Mouse (Mus musculus) liver, embryonic 13.5 days (tissue): ENCODE results near the gene Tmem86a. TPM values are rescaled to one million over a fixed set of nuclear protein-coding genes. Genes with fewer than 3 reads are reported as not detected.
A peak's percentile ranks its signal among the peaks of the same experiment; 100 is the strongest.

Experiments
- ATAC-seq: fragments of 200-750 bp; cut with Nextera tagmentation; 2 replicates; pipeline ENCODE4 v1.8.0; 2017; ENCODE audit warnings: low read depth, mild to moderate bottlenecking, moderate number of reproducible peaks, moderate library complexity
- DNase-seq: peaks from one replicate; pipeline ENCODE4 v3.0.0; 2022
- H3K27ac ChIP-seq: fragments of 300-500 bp; sonication (generic); 2 replicates; pipeline ENCODE4 v1.5.1; 2015; ENCODE audit warnings: moderate library complexity, mild to moderate bottlenecking, inconsistent platforms
- H3K27me3 ChIP-seq: fragments of 300-500 bp; sonication (generic); 2 replicates; pipeline ENCODE4 v1.6.1; 2015; ENCODE audit warnings: mild to moderate bottlenecking, inconsistent platforms
- H3K36me3 ChIP-seq: fragments of 300-500 bp; sonication (generic); 2 replicates; pipeline ENCODE4 v1.6.1; 2015; ENCODE audit warnings: mild to moderate bottlenecking, inconsistent platforms
- H3K4me1 ChIP-seq: fragments of 300-500 bp; sonication (generic); replicated peaks from 2 replicates; pipeline ENCODE4 v1.6.1; 2015; ENCODE audit warnings: inconsistent platforms
- H3K4me2 ChIP-seq: fragments of 300-500 bp; sonication (generic); 2 replicates; pipeline ENCODE4 v1.6.1; 2015; ENCODE audit warnings: inconsistent platforms, mild to moderate bottlenecking, moderate library complexity
- H3K4me3 ChIP-seq: fragments of 300-500 bp; sonication (generic); replicated peaks from 2 replicates; pipeline ENCODE4 v1.5.1; 2015; ENCODE audit warnings: mild to moderate bottlenecking, inconsistent platforms
- H3K9ac ChIP-seq: fragments of 300-500 bp; sonication (generic); 2 replicates; pipeline ENCODE4 v1.6.1; 2015; ENCODE audit warnings: mild to moderate bottlenecking, inconsistent platforms
- H3K9me3 ChIP-seq: fragments of 300-500 bp; sonication (generic); replicated peaks from 2 replicates; pipeline ENCODE4 v1.6.1; 2016; ENCODE audit warnings: inconsistent platforms
- WGBS: fragments of 180-500 bp; shearing (Covaris S2); methylation state at CpG from one replicate; pipeline ENCODE4 v1.1.7; 2015; ENCODE audit not compliant: insufficient replicate concordance; 5-methylcytosine and 5-hydroxymethylcytosine counted together
- polyA plus RNA-seq: library from polyadenylated mRNA; unstranded; fragments of >200 nt; fragmentation: Nextera tagmentation; extraction: Ambion mirVana; gene quantifications from 2 replicates; pipeline ENCODE4 v1.2.1, GENCODE M21; 2015

Tmem86a gene
- polyA plus RNA-seq, 1 experiment from 2014 or later: 23.8 TPM

DNA sequence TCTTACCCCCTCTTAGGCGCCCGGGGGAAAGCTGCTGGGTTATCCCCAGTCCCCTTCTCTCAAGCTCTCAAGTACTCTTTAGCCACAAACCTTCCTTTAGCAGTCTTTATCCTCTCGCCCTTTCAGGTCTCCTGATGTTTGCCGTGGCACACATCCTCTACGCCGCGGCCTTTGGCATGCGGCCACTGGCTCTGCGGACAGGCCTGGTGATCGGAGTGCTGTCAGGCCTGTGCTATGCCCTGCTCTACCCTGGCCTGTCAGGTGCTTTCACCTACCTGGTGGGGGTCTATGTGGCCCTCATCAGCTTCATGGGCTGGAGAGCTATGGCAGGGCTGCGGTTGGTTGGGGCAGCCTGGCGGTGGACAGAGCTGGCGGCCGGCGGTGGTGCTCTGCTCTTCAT lies 2.9 kb downstream of the Tmem86a start:
- Histone ChIP-seq H3K9ac (no peak overlapping the region), H3K27me3 (peaks cover 17% of the 10 kb centered on the region)

DNA sequence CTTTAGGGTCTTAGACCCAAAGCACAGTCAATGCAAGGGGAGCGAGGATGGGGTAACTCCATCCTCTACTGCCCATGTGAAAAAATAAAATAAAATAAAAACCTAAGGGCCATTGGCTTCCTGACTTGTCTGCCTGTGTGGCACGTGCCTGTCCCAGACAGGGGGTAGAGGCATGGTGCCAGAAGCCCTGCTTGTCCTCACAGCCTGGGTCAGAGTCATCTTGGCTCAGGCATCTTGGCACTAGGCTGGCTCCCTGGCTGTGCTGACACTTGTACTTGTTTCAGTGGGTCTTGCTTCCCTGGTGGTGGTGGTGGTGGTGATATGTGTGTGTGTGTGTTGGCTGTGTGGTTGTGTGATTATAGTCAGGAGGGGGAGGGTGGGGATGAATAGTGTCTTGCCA lies 4.3 kb downstream of the Tmem86a start:
- Histone ChIP-seq H3K36me3 (peaks cover 13% of the 10 kb centered on the region; the same call in 1 of the 2 replicates), H3K9ac (no peak overlapping the region), H3K27me3 (peaks cover 12% of the 10 kb centered on the region), H3K9me3 (no peaks in the 10 kb centered on the region), H3K4me1 (peaks cover 67% of the 10 kb centered on the region), H3K4me2 (no peak overlapping the region), H3K4me3 (no peak overlapping the region), H3K27ac (no peak overlapping the region)
- ATAC-seq (no peak), DNase-seq (no peak)
- 54% methylated on average over 2 of the region's 2 CpGs for WGBS

More for the DNA sequence above, 2.9 kb downstream of the Tmem86a start:
- no peaks in the 10 kb centered on the region for H3K9me3 ChIP-seq
- H3K4me2 ChIP-seq: no peak overlapping the region
- DNase-seq: no peak
- H3K4me1 ChIP-seq: peaks cover 54% of the 10 kb centered on the region
- H3K4me3 ChIP-seq: no peak overlapping the region
- ATAC-seq: no peak
- no peak overlapping the region for H3K27ac ChIP-seq
- peaks cover 13% of the 10 kb centered on the region; the same call in 1 of the 2 replicates for H3K36me3 ChIP-seq
- WGBS: 82% methylated on average over 15 of the region's 15 CpGs

DNA sequence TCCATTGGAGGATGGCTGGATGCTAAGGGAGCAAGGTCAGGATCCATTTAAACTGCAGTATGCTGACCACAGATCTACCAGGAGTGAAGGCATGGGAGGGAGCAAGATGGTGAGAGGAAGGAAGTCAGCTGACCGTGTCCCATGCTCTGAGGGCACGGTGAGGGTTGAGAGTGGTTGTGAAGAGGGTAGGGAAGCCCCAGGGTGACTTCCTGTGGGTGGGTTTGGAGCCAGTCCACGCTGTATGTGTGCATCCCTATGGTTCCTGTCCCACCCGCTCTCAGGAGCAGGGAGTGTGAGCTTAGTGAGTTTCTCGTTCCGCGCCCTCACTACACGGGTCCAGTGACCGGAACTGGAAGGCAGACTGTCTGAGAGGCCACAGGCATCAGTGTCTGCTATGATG lies 5.3 kb downstream of the Tmem86a start:
- peaks cover 13% of the 10 kb centered on the region; the same call in 1 of the 2 replicates for H3K36me3 ChIP-seq
- H3K4me2 ChIP-seq: no peak overlapping the region
- no peak overlapping the region for H3K9ac ChIP-seq
- peaks cover 66% of the 10 kb centered on the region for H3K4me1 ChIP-seq
- peaks cover 11% of the 10 kb centered on the region; the same call in 1 of the 2 replicates for H3K27me3 ChIP-seq
- H3K9me3 ChIP-seq: no peaks in the 10 kb centered on the region
- DNase-seq (no peak), ATAC-seq (0 out of 2 replicates have a peak, but pooled peaks have one; percentile 13)
- no peak overlapping the region for H3K4me3 ChIP-seq
- 28% methylated on average over 9 of the region's 9 CpGs for whole genome bisulfite sequencing
- H3K27ac ChIP-seq: no peak overlapping the region

DNA sequence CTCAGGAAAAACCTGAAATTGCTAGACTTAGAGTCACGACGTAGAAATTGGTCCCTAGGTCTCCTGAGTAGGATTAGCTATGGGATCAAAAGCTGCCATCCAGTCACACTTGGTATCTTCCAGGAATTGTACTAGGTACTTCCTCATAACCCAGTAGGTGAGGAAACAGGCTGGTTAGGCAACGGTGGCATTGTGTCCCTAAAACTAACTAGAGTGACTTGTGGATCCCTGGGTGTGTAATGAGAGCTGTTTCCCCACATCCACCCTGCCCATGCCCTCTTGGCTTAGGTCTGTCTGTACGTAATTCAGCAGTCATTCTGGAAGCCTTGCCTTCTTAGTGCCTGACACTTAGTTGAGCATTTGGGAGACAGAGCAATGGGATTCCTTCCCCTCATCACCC lies 5.9 kb downstream of the Tmem86a start:
- H3K4me1 ChIP-seq: peaks cover 64% of the 10 kb centered on the region
- H3K9ac ChIP-seq: no peak overlapping the region
- H3K27me3 ChIP-seq: peaks cover 11% of the 10 kb centered on the region; the same call in 1 of the 2 replicates
- H3K36me3 ChIP-seq: peaks cover 13% of the 10 kb centered on the region; the same call in 1 of the 2 replicates
- 57% methylated on average over 4 of the region's 4 CpGs for WGBS
- H3K27ac ChIP-seq: no peak overlapping the region
- H3K4me2 ChIP-seq: no peak overlapping the region
- H3K9me3 ChIP-seq: no peaks in the 10 kb centered on the region
- ATAC-seq: no peak
- no peak overlapping the region for H3K4me3 ChIP-seq
- DNase-seq: no peak

DNA sequence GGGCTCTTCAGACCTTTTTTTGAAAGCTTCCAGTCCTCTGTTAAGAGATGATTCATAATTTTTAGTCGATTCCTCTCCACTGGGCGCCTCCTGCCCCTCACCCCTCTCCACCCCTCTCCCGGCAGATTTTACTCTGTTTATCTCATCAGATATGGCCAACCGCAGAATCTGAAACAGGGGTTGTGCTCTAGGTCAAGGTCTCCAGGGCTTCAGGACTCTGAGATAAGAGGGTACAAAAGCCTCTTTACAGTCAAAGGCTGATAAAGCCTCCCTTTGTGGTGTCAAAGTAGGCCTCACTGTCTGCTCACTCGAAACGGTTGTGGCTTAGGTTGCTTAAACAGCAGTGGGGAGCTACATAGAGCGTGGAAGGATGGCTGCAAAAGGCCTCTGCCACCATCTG lies 8.9 kb downstream of the Tmem86a start:
- peak; percentile 9 for DNase-seq
- no peaks in the 10 kb centered on the region for H3K9me3 ChIP-seq
- H3K4me2 ChIP-seq: no peak overlapping the region
- peaks cover 3% of the 10 kb centered on the region; the same call in 1 of the 2 replicates for H3K27me3 ChIP-seq
- no peak overlapping the region for H3K9ac ChIP-seq
- ATAC-seq: peak; percentile 58
- H3K4me3 ChIP-seq: no peak overlapping the region
- H3K36me3 ChIP-seq: peaks cover 3% of the 10 kb centered on the region; the same call in 1 of the 2 replicates
- WGBS: 8% methylated on average over 7 of the region's 7 CpGs
- H3K4me1 ChIP-seq: peaks cover 41% of the 10 kb centered on the region
- peak overlapping the region; percentile 71 for H3K27ac ChIP-seq

DNA sequence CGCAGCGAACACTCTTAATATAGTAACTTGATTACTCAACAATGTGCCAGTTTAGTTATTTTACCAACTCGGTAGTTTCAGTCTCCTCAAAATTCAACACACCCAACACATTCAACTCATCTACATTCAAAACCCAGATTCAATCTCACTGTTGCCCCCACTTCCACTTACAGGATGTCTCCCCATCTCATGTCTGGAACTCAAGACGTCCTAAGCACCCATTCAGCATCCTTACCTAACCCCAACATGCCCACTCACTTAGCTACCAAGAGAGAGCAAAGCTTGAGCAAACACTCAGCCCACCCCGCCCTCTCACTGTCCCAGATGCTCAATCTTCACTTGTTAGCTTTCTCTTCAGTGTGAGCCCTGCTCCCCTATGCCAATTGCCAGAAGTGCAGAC lies 11.2 kb downstream of the Tmem86a start:
- Histone ChIP-seq H3K4me1 (peaks cover 34% of the 10 kb centered on the region), H3K4me3 (no peak overlapping the region), H3K27ac (peak overlapping the region; percentile 31; the same call in 1 of the 2 replicates), H3K27me3 (no peaks in the 10 kb centered on the region; the same call in 1 of the 2 replicates), H3K36me3 (no peaks in the 10 kb centered on the region), H3K9ac (no peak overlapping the region), H3K4me2 (peak overlapping the region; percentile 33), H3K9me3 (no peaks in the 10 kb centered on the region)
- DNase-seq (no peak), ATAC-seq (0 out of 2 replicates have a peak, but pooled peaks have one; percentile 4)
- 55% methylated on average over 5 of the region's 5 CpGs for WGBS

DNA sequence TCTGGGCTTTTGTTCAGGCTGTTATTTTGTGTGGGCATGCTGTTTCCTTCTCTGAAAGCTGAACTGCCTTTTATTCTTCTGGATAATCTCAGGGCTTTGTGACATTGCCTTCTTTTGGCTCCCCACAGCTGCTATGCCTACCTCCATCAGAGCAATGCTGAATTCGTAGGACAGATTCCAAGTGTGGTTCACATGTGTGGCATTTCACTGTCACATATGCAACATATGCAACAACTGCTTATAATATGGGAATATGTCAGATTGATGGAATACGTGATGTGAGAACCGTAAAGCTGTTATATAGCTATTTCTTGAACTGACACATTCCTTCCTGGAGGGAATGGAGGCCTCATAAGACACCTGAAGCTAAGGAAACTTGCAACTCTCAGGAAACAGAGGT lies 16.5 kb downstream of the Tmem86a start:
- no peak overlapping the region for H3K9ac ChIP-seq
- DNase-seq: no peak
- no peaks in the 10 kb centered on the region for H3K36me3 ChIP-seq
- no peak overlapping the region for H3K4me2 ChIP-seq
- no peak for ATAC-seq
- 64% methylated on average over 3 of the region's 3 CpGs for WGBS
- no peak overlapping the region for H3K4me3 ChIP-seq
- no peaks in the 10 kb centered on the region for H3K27me3 ChIP-seq
- H3K9me3 ChIP-seq: no peaks in the 10 kb centered on the region
- H3K4me1 ChIP-seq: peaks cover 4% of the 10 kb centered on the region
- H3K27ac ChIP-seq: no peak overlapping the region

DNA sequence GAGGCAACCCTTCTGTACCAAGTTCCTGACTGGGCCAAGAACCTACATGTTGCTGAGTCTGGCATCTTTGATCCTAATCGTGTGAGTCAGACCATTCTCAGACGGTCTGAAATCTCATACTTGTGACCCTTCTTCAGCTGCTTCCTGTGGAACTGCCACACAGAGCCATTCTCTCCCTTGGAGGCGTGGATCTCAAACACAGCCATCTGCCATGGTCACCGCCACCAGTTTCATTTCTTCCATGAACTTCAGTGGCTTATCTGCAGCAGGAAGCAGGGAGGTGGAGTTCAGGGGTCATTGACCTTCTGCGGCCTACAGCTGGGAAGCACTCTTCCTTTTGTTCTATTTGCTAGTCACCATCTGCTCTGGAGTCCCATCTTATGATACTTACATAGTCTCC lies 17.5 kb downstream of the Tmem86a start:
- peaks cover 10% of the 10 kb centered on the region for H3K4me1 ChIP-seq
- WGBS: 39% methylated on average over 5 of the region's 5 CpGs
- H3K4me2 ChIP-seq: no peak overlapping the region
- H3K9ac ChIP-seq: no peak overlapping the region
- H3K4me3 ChIP-seq: no peak overlapping the region
- H3K27ac ChIP-seq: no peak overlapping the region
- ATAC-seq: no peak
- no peaks in the 10 kb centered on the region for H3K36me3 ChIP-seq
- no peaks in the 10 kb centered on the region for H3K27me3 ChIP-seq
- DNase-seq: no peak
- H3K9me3 ChIP-seq: no peaks in the 10 kb centered on the region

DNA sequence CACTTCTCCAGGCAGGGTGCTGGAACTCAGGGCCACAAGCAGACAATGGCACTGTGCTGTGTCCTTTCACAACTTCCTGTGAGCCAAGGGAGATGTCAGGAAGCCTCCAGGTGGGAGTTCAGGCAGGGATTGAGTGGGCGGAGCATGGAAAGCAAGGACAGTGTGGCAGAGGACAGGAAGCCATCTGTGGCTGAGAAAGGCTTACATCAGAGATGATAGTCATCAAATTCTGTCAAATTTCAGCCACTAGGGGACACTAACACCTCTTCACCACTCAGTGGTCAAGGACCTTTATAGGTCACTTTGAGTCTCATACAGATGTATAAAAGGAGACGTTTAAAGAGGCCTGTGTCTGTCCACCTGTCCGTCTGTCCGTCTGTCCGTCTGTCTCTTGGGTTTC lies 22.1 kb downstream of the Tmem86a start:
- H3K27ac ChIP-seq: no peak overlapping the region
- 54% methylated on average over 5 of the region's 5 CpGs for WGBS
- no peaks in the 10 kb centered on the region for H3K36me3 ChIP-seq
- no peak overlapping the region for H3K4me3 ChIP-seq
- DNase-seq: no peak
- no peak overlapping the region for H3K9ac ChIP-seq
- ATAC-seq: no peak
- no peaks in the 10 kb centered on the region for H3K9me3 ChIP-seq
- no peak overlapping the region for H3K4me2 ChIP-seq
- H3K4me1 ChIP-seq: peaks cover 14% of the 10 kb centered on the region
- no peaks in the 10 kb centered on the region for H3K27me3 ChIP-seq

DNA sequence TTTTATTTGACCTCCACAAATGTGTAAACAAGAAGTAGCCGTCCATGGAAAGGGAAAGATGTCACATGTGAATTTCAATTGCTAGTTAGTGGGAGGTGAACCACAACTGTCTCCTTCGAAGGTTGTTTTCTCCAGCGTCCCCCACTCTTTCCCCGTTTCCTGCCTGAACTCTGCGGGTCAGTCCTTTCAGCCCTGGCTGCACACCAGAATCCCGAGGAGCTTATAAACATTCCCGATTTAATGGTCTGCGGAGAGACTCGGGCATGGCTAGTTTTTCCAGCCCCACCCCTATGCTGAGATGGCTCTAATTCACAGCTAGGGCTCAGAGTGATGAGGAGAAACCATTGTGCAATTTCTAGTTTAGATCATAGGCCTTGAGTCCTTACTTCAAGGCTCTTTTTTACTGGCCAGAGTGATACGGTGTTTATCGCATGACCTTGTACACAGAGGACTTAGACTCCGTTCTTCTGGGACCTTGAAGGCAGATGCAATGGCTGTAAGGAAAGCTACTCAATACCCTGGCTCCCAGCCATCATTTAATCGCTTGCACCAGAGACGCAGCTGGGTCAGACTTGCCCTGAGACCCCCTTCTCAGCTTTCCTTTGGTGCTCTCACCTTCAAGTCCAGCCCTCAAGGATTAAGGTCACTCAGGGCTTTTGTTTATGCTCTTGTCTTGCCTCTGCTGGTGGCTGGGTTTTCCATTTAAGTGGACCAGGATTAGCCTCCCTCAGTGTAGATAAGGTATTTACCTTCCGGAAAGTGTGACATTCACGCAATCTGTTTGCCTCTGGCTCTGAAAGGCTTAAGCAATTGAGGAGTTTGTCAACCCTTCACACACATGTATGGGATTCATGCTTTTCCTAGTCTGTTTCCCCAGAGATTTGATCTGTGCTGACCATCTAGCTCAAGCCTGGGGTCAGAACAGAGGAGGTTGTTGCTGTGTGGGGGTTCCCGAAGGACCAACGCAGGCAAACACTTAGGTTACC lies 23.4 kb downstream of the Tmem86a start:
- Histone ChIP-seq H3K36me3 (no peaks in the 10 kb centered on the region), H3K4me2 (no peak overlapping the region), H3K27me3 (no peaks in the 10 kb centered on the region), H3K27ac (no peak overlapping the region), H3K9me3 (no peaks in the 10 kb centered on the region), H3K9ac (no peak overlapping the region), H3K4me1 (peaks cover 10% of the 10 kb centered on the region), H3K4me3 (no peak overlapping the region)
- 51% methylated on average over 18 of the region's 18 CpGs for whole genome bisulfite sequencing
- DNase-seq: no peak
- no peak for ATAC-seq

DNA sequence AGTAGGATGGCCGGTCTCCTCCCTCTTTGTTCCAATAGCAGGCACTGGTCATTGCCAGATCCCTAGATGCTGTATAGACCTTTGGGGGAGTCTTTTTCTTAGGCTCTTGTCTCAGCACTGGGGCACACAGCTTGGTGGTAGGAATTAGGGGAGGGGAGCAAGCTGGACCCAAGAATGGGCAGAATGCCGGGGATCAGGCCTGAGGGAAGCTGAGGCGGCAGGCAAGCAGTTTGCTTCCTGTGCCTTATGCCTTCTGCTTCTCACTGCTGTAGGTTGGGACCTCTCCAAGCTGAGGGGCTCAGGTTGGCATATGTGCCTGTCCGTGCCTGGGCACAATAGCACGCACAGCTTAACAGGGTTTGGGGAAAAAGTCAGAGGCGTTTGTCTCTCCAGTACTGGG lies 25.8 kb downstream of the Tmem86a start:
- Histone ChIP-seq H3K9me3 (no peaks in the 10 kb centered on the region), H3K4me1 (peaks cover 10% of the 10 kb centered on the region), H3K9ac (no peak overlapping the region), H3K27ac (no peak overlapping the region), H3K36me3 (no peaks in the 10 kb centered on the region), H3K4me2 (no peak overlapping the region), H3K27me3 (no peaks in the 10 kb centered on the region), H3K4me3 (no peak overlapping the region)
- 64% methylated on average over 6 of the region's 6 CpGs for WGBS
- no peak for ATAC-seq
- no peak for DNase-seq
